8 mouse cellular contexts compared by ENCODE assay signal in the genomic region with DNA sequence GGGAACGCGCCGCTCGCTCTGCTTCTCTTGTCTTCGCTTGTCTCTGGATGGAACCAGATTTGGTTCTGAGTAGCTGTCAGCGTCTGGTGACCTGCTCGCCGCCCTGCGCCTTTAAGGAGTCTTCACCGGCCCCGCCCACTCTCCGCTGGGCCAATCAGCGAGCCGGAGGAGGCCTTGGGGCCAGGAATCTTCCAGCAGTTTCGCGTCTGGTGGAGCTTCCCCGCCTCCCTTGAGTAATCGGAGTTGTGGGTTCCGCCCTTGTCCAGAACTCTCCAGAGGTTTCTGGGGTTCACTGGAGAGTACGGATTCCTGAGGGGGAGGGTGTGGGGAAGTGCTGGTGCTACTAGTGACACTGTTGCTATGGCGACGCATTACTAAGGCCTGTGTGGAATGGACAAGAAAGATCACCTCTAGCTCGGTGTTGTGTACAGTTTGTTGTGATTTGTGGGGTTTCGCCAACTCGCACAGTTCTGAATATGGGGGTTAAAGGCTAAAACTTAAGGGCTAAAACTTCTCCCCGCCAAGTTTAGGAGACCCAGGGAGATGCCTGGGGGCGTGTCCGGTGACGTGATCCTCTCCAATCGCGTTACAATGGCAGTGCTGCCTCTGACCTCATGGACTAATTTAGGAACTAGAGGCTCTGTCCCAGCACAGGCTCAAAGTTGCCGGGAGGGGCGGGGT. TPM values are rescaled to one million over a fixed set of nuclear protein-coding genes. Genes with fewer than 3 reads are reported as not detected.
DNase-seq lines count a peak whose midpoint lies in the region; ATAC-seq and TF ChIP-seq lines count a peak whose summit lies in the region.
"Not testable (repeated sequence)": the region's sequence is repeated elsewhere in the genome, so short reads cannot be mapped to it uniquely, and the experiment has no call there.

A gene (minus strand): TSS at position 88 of the 681 bp plus-strand sequence.
A gene (plus strand): TSS at position 635 of the 681 bp plus-strand sequence.

- under 1% methylated on average over 33 of the region's 33 CpGs for WGBS in kidney, adult 2 months

- intact Hi-C loops in left cerebral cortex, postnatal 4 days (cut with DNase I): not testable (repeated sequence)

- H3K4me1 ChIP-seq in bone marrow macrophage, adult 2 months (ENCODE audit: control insufficient read depth, insufficient read depth, low read length): peaks cover 14% of the 10 kb centered on the region
- H3K4me1 ChIP-seq in kidney, adult 2 months (ENCODE audit: control insufficient read depth, insufficient read depth, low read length): not testable (repeated sequence)

- TF ChIP-seq CTCF in bone marrow macrophage, adult 2 months (IDR thresholded peaks at IDR 0.05; ENCODE audit: low read depth, low read length); kidney, adult 2 months (conservative IDR thresholded peaks at IDR 0.05; ENCODE audit: insufficient read depth, insufficient read length, low read depth, low read length): not testable (repeated sequence)

- not testable (repeated sequence) for TF ChIP-seq POLR2A in bone marrow macrophage, adult 2 months (IDR thresholded peaks at IDR 0.05; ENCODE audit: borderline replicate concordance, low read depth, low read length)
- TF ChIP-seq POLR2A in kidney, adult 2 months (IDR thresholded peaks at IDR 0.05; ENCODE audit: low read depth, low read length): peak; percentile 82

- peak; percentile 98 for ATAC-seq in erythroblast, adult 5-6 weeks (replicated peaks; ENCODE audit: low FRiP score, poor library complexity, severe bottlenecking)
- peak; percentile 93 for ATAC-seq in megakaryocyte-erythroid progenitor cell, adult 5-6 weeks (replicated peaks; ENCODE audit: low FRiP score, low TSS enrichment, poor library complexity, severe bottlenecking)

- DNase-seq in heart, adult 9 months (ENCODE audit: low spot score in 2 of 2): peak; percentile 96 to 97
- peak; percentile 97 for DNase-seq in kidney, adult 2 months
- DNase-seq in left cerebral cortex, postnatal 4 days: peak; percentile 50
- peak; percentile 75 to 89 for DNase-seq in right cerebral cortex, adult 2 months (ENCODE audit: low spot score in 2 of 2)
- peak; percentile 76 for DNase-seq in urinary bladder, adult 2 months (ENCODE audit: low spot score)

- peak within 1 kb of the TSS; percentile 55 for H3K27ac ChIP-seq in bone marrow macrophage, adult 2 months (ENCODE audit: insufficient read depth, low read depth, low read length)
- H3K27ac ChIP-seq in kidney, adult 2 months (ENCODE audit: insufficient read depth, low read depth, low read length): peak within 1 kb of the TSS; percentile 74

- peak within 1 kb of the TSS; percentile 54 for H3K4me3 ChIP-seq in bone marrow macrophage, adult 2 months (ENCODE audit: insufficient read depth, low read length)
- peak within 1 kb of the TSS; percentile 32 for H3K4me3 ChIP-seq in kidney, adult 2 months (ENCODE audit: insufficient read depth, low read depth, low read length)

- not testable (repeated sequence) for H3K36me3 ChIP-seq in kidney, adult 2 months (ENCODE audit: control insufficient read depth, insufficient read depth, low read length)

- H3K27me3 ChIP-seq in kidney, adult 2 months (replicated peaks; ENCODE audit: control insufficient read depth, insufficient read depth, low read length): not testable (repeated sequence)

RNA-seq across cellular contexts. Expression of the first gene that starts in this region (rescaled TPM):
- 1.3 TPM in 2 replicates for polyA plus RNA-seq in bone marrow macrophage, adult 2 months (2012; ENCODE audit: insufficient read depth, insufficient read length, missing spikeins)
- 1.5 and 2.9 TPM in 2 replicates for total RNA-seq in erythroblast, adult 5-6 weeks (2015; ENCODE audit: low replicate concordance)
- total RNA-seq in erythroblast, adult 5-6 weeks (2017; ENCODE audit: low replicate concordance): 5.0 and 5.4 TPM in 2 replicates
- polyA plus RNA-seq in kidney, adult 2 months (2012; rRNA removed): 23.4 and 31.5 TPM in 2 replicates
- total RNA-seq in left cerebral cortex, postnatal 4 days (2021): 1 to 10 TPM; 3.1 to 5.2 TPM
- total RNA-seq in megakaryocyte-erythroid progenitor cell, adult 5-6 weeks (2014; fragmentation: Nextera tagmentation): 6.5 and 10.1 TPM in 2 replicates
- total RNA-seq in megakaryocyte-erythroid progenitor cell, adult 5-6 weeks (2017): 30.2 and 43.3 TPM in 2 replicates
- polyA plus RNA-seq in urinary bladder, adult 2 months (2012; rRNA removed): 52.7 and 54.4 TPM in 2 replicates

RNA-seq across cellular contexts. Expression of the second gene that starts in this region (rescaled TPM):
- polyA plus RNA-seq in bone marrow macrophage, adult 2 months (2012; ENCODE audit: insufficient read depth, insufficient read length, missing spikeins): not detected in 2 replicates
- not detected in 2 replicates for total RNA-seq in erythroblast, adult 5-6 weeks (2015; ENCODE audit: low replicate concordance)
- total RNA-seq in erythroblast, adult 5-6 weeks (2017; ENCODE audit: low replicate concordance): not detected in 2 replicates
- polyA plus RNA-seq in kidney, adult 2 months (2012; rRNA removed): 0.33 and 0.58 TPM in 2 replicates
- under 1 TPM in 1 of 2 experiments, not detected in 1; 0.22 TPM for total RNA-seq in left cerebral cortex, postnatal 4 days (2021)
- not detected in 2 replicates for total RNA-seq in megakaryocyte-erythroid progenitor cell, adult 5-6 weeks (2014; fragmentation: Nextera tagmentation)
- not detected in 2 replicates for total RNA-seq in megakaryocyte-erythroid progenitor cell, adult 5-6 weeks (2017)
- 0.47 and 0.54 TPM in 2 replicates for polyA plus RNA-seq in urinary bladder, adult 2 months (2012; rRNA removed)

Comparison
In these comparisons a context has a peak if more than half of its experiments do, and no peak if none do; other contexts are left out.
1. Peak in every context shown above with its lines: DNase-seq, ATAC-seq, H3K4me3 ChIP-seq and H3K27ac ChIP-seq.
2. RNA of the first gene that starts in this region (polyA plus RNA-seq): 52.7 to 54.4 TPM in urinary bladder, adult 2 months and 23.4 to 31.5 TPM in kidney, adult 2 months; 1.3 TPM in bone marrow macrophage, adult 2 months; every median in the first group is over 10 times any median in the second.